Comparison of ENCODE assay signal across 16 mouse cellular contexts in genomic region chr4:33840119-33840518, GRCm38 (mm10).
DNase-seq lines count a peak whose midpoint lies in the region; ATAC-seq and TF ChIP-seq lines count a peak whose summit lies in the region.
"Had no signal": no experiment of that assay in that cellular context is flagged by ENCODE, and none has a peak within 500 bp of the region (broad histone marks: within the 10 kb centered on the region; RNA-seq: fewer than 3 reads in every experiment).

No protein-coding gene starts in this region.

- no peak overlapping the region for H3K9ac ChIP-seq in kidney, postnatal 0 days (ENCODE audit: low read depth, low read length)
- H3K9ac ChIP-seq in lung, postnatal 0 days (replicated peaks; ENCODE audit: low read depth): no peak overlapping the region
- H3K9ac ChIP-seq: heart, embryonic 13.5 days; liver, embryonic 12.5 days; stomach, embryonic 15.5 days had no signal

- no peak overlapping the region for H3K27ac ChIP-seq in kidney, postnatal 0 days
- H3K27ac ChIP-seq in lung, postnatal 0 days (ENCODE audit: low read length): no peak overlapping the region
- H3K27ac ChIP-seq: heart, embryonic 13.5 days; liver, embryonic 12.5 days; stomach, embryonic 15.5 days had no signal

- H3K4me3 ChIP-seq in kidney, postnatal 0 days (replicated peaks; ENCODE audit: low read depth, low read length): no peak overlapping the region
- H3K4me3 ChIP-seq in lung, postnatal 0 days (ENCODE audit: low read depth, low read length): no peak overlapping the region
- H3K4me3 ChIP-seq: heart, embryonic 13.5 days; liver, embryonic 12.5 days; myocyte; stomach, embryonic 15.5 days had no signal

- no peak for TF ChIP-seq EP300 in lung, postnatal 0 days (IDR thresholded peaks at IDR 0.05)

- DNase-seq in kidney, postnatal 0 days (ENCODE audit: low spot score): no peak
- no peak for DNase-seq in kidney, postnatal 36 days
- DNase-seq in cerebellum, adult 18-20 months: peak; percentile 21 to 27
- peak; percentile 59 to 60 for DNase-seq in cerebellum, postnatal 14 days
- peak; percentile 34 for DNase-seq in mesoderm, embryonic 11.5 days (ENCODE audit: low read depth, low spot score)
- no peak for DNase-seq in frontal cortex, adult 2 months (ENCODE audit: extremely low spot score in 1 of 2, low spot score in 1 of 2)
- no peak for DNase-seq in frontal cortex, postnatal 10 days (ENCODE audit: low spot score in 2 of 2)
- no peak for DNase-seq in lung, postnatal 0 days (ENCODE audit: low spot score)
- DNase-seq: adrenal gland, postnatal 25 days; kidney, adult 9 months; lung, postnatal 14 days; thymus, postnatal 4 days had no signal

- WGBS in kidney, postnatal 0 days: 39% methylated on average over 14 of the region's 14 CpGs
- 73% methylated on average over 14 of the region's 14 CpGs for WGBS in lung, postnatal 0 days

- no peak for ATAC-seq in kidney, postnatal 0 days (replicated peaks; ENCODE audit: low FRiP score, low read depth)
- no peak for ATAC-seq in lung, postnatal 0 days
- ATAC-seq: liver, embryonic 12.5 days had no signal

- no peaks in the 10 kb centered on the region for H3K27me3 ChIP-seq in kidney, postnatal 0 days (ENCODE audit: insufficient read depth, low read length)
- no peaks in the 10 kb centered on the region for H3K27me3 ChIP-seq in lung, postnatal 0 days (replicated peaks; ENCODE audit: insufficient read depth, low read length)
- H3K27me3 ChIP-seq: heart, embryonic 13.5 days; liver, embryonic 12.5 days; stomach, embryonic 15.5 days had no signal

- H3K4me1 ChIP-seq in kidney, postnatal 0 days (replicated peaks; ENCODE audit: insufficient read depth, low read length): no peaks in the 10 kb centered on the region
- H3K4me1 ChIP-seq in lung, postnatal 0 days (ENCODE audit: insufficient read depth, low read depth, low read length): no peaks in the 10 kb centered on the region
- H3K4me1 ChIP-seq: heart, embryonic 13.5 days; liver, embryonic 12.5 days; stomach, embryonic 15.5 days had no signal

- no peak for TF ChIP-seq CTCF in kidney, postnatal 0 days (IDR thresholded peaks at IDR 0.05; ENCODE audit: low read depth)
- TF ChIP-seq CTCF in lung, postnatal 0 days (IDR thresholded peaks at IDR 0.05): no peak

- peak overlapping the region; percentile 24 for H3K4me2 ChIP-seq in kidney, postnatal 0 days (ENCODE audit: low read length)
- no peak overlapping the region for H3K4me2 ChIP-seq in lung, postnatal 0 days (replicated peaks; ENCODE audit: low read depth, low read length)
- H3K4me2 ChIP-seq: heart, embryonic 13.5 days; liver, embryonic 12.5 days; stomach, embryonic 15.5 days had no signal

- H3K36me3 ChIP-seq in kidney, postnatal 0 days (ENCODE audit: insufficient read depth, low read length): no peaks in the 10 kb centered on the region
- no peaks in the 10 kb centered on the region for H3K36me3 ChIP-seq in lung, postnatal 0 days (ENCODE audit: insufficient read depth, low read length)
- H3K36me3 ChIP-seq: heart, embryonic 13.5 days; liver, embryonic 12.5 days; stomach, embryonic 15.5 days had no signal

- no peaks in the 10 kb centered on the region for H3K9me3 ChIP-seq in kidney, postnatal 0 days (replicated peaks; ENCODE audit: low read length)
- H3K9me3 ChIP-seq in lung, postnatal 0 days (ENCODE audit: low read length): no peaks in the 10 kb centered on the region
- H3K9me3 ChIP-seq: heart, embryonic 13.5 days; liver, embryonic 12.5 days; stomach, embryonic 15.5 days had no signal

Comparison
In these comparisons a context has a peak if more than half of its experiments do, and no peak if none do; other contexts are left out.
1. DNase-seq: peak in cerebellum, adult 18-20 months (2 of 2), cerebellum, postnatal 14 days (2 of 2) and mesoderm, embryonic 11.5 days (single experiment); none in kidney, postnatal 0 days (single experiment), kidney, postnatal 36 days (0 of 2), frontal cortex, adult 2 months (0 of 2), frontal cortex, postnatal 10 days (0 of 2) and lung, postnatal 0 days (single experiment).